Mouse (Mus musculus) ES-Bruce4 (cell line): ENCODE data around the gene Cnot3.

ENCODE experiments used
- CTCF ChIP-seq: IDR thresholded peaks from one replicate; pipeline ENCODE4 v1.8.1; 2011; ENCODE audit warnings: low read depth, low read length
- EP300 ChIP-seq: IDR thresholded peaks from 2 replicates; pipeline ENCODE4 v1.6.1; 2011; ENCODE audit warnings: low read depth, low read length; ENCODE audit not compliant: insufficient read depth
- POLR2A ChIP-seq: IDR thresholded peaks from one replicate; pipeline ENCODE4 v1.8.1; 2011; ENCODE audit warnings: low read length; ENCODE audit not compliant: insufficient read depth

GRCm38 (mm10) chr7:3658578-3658977, 13.5 kb downstream of the Cnot3 start:
- no peak for TF ChIP-seq EP300
- TF ChIP-seq POLR2A = no peak
- TF ChIP-seq CTCF = no peak
